Mouse (Mus musculus) limb, embryonic 13.5 days (tissue): ENCODE data around the gene Traf3. TPM values are rescaled to one million over a fixed set of nuclear protein-coding genes. Genes with fewer than 3 reads are reported as not detected.
A peak's percentile ranks its signal among the peaks of the same experiment; 100 is the strongest.

Experiments used
- ATAC-seq: fragments of 200-750 bp; cut with Nextera tagmentation; 2 replicates; pipeline ENCODE4 v1.8.0; 2017; ENCODE audit warnings: low read depth, moderate number of reproducible peaks, moderate TSS enrichment; ENCODE audit not compliant: low FRiP score
- H3K27ac ChIP-seq: fragments of 300-500 bp; sonication (generic); 2 replicates; pipeline ENCODE4 v1.5.1; 2015; ENCODE audit warnings: inconsistent platforms, mild to moderate bottlenecking, moderate library complexity
- H3K27me3 ChIP-seq: fragments of 300-500 bp; sonication (generic); 2 replicates; pipeline ENCODE4 v1.6.1; 2015; ENCODE audit warnings: mild to moderate bottlenecking, inconsistent platforms
- H3K36me3 ChIP-seq: fragments of 300-500 bp; sonication (generic); 2 replicates; pipeline ENCODE4 v1.6.1; 2015; ENCODE audit warnings: inconsistent platforms, mild to moderate bottlenecking, moderate library complexity
- H3K4me1 ChIP-seq: fragments of 300-500 bp; sonication (generic); 2 replicates; pipeline ENCODE4 v1.6.1; 2015; ENCODE audit warnings: inconsistent platforms
- H3K4me2 ChIP-seq: fragments of 300-500 bp; sonication (generic); replicated peaks from 2 replicates; pipeline ENCODE4 v1.6.1; 2015; ENCODE audit warnings: inconsistent platforms, mild to moderate bottlenecking, moderate library complexity
- H3K4me3 ChIP-seq: fragments of 300-500 bp; sonication (generic); 2 replicates; pipeline ENCODE4 v1.5.1; 2015; ENCODE audit warnings: moderate library complexity, mild to moderate bottlenecking, inconsistent platforms
- H3K9ac ChIP-seq: fragments of 300-500 bp; sonication (generic); 2 replicates; pipeline ENCODE4 v1.6.1; 2015; ENCODE audit warnings: mild to moderate bottlenecking, inconsistent platforms
- H3K9me3 ChIP-seq: fragments of 300-500 bp; sonication (generic); 2 replicates; pipeline ENCODE4 v1.6.1; 2016; ENCODE audit warnings: inconsistent platforms
- WGBS: fragments of 180-500 bp; shearing (Covaris S2); methylation state at CpG from one replicate; pipeline ENCODE4 v1.1.7; 2015; 5-methylcytosine and 5-hydroxymethylcytosine counted together
- polyA plus RNA-seq: library from polyadenylated mRNA; unstranded; fragments of >200 nt; fragmentation: Nextera tagmentation; extraction: Ambion mirVana; gene quantifications from 2 replicates; pipeline ENCODE4 v1.2.1, GENCODE M21; 2015

The Traf3 gene
- polyA plus RNA-seq, 1 experiment from 2014 or later, result 11.2 TPM

GRCm38 (mm10) chr12:111242346-111242745, 76.2 kb downstream of the Traf3 start:
- H3K27ac ChIP-seq, result no peak overlapping the region
- H3K9ac ChIP-seq, result no peak overlapping the region
- H3K4me2 ChIP-seq, result no peak overlapping the region
- H3K36me3 ChIP-seq, result peaks cover 78% of the 10 kb centered on the region
- peaks cover 22% of the 10 kb centered on the region for H3K4me1 ChIP-seq
- no peaks in the 10 kb centered on the region for H3K27me3 ChIP-seq
- no peaks in the 10 kb centered on the region for H3K9me3 ChIP-seq
- ATAC-seq, result no peak
- H3K4me3 ChIP-seq, result no peak overlapping the region
- WGBS, result 89% methylated on average over 5 of the region's 5 CpGs

- no peak for ATAC-seq
- Histone ChIP-seq H3K27ac (no peak overlapping the region), H3K9ac (no peak overlapping the region), H3K4me2 (no peak overlapping the region), H3K9me3 (no peaks in the 10 kb centered on the region), H3K27me3 (no peaks in the 10 kb centered on the region), H3K4me1 (peaks cover 14% of the 10 kb centered on the region), H3K36me3 (peaks cover 78% of the 10 kb centered on the region), H3K4me3 (no peak overlapping the region)
- 91% methylated on average over 12 of the region's 12 CpGs for WGBS
These were observed 77.6 kb downstream of the Traf3 start for GRCm38 (mm10) chr12:111243733-111244132.

DNA sequence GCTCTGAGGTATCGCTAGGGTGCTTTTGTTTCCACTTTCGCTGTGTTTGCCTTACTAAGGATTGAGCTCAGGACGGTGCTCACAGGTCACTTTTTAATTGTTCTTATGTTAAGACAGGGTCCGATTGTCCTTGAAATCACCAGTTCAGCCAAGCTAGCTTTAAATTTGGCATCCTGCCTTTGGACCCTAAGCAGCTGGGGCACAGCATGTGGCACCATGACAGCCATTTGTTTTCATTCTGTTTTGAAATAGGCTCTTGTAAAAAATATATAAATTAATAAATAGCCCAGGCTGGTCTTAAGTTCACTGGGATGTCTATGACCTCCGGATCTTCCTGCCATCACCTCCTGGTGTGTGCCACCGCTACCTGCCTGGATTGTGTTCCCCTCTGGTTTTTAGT, 78.9 kb downstream of the Traf3 start:
- Histone ChIP-seq H3K4me1 (peaks cover 10% of the 10 kb centered on the region), H3K4me2 (no peak overlapping the region), H3K4me3 (no peak overlapping the region), H3K9ac (no peak overlapping the region), H3K27me3 (no peaks in the 10 kb centered on the region), H3K9me3 (no peaks in the 10 kb centered on the region), H3K36me3 (peaks cover 83% of the 10 kb centered on the region), H3K27ac (no peak overlapping the region)
- ATAC-seq, result no peak
- 86% methylated on average over 6 of the region's 6 CpGs for WGBS

DNA sequence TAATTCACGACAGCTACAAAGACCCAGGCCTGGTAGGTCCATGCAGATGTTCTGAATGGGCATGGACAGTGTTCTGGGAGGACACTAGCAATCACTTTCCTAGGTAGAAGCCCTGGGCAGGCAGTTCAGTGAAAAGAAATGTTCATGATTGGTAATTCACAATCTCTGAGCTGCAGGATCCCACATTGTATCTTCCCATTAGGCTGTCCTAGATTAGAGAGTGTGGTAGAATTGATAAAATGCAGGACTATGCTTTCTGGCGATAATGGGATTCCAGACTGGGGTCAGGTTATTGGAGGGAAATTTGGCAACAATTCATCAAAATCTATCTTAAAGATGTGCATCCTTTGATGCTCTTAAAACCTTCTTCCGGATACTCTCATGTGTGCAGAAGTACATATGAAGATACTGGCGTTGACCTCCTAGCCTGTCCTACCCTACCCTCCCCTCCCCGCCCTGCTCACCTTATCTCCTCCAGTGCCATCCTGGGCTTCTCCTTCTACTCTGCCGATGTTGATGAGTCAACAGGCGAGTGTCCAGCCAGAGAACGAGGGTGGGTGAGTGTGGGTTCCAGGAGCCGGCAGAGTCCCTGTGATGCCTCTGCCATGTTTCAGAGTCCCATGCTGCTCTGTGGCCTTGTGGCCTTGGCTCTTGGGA, 80.8 kb downstream of the Traf3 start:
- WGBS, result 95% methylated on average over 9 of the region's 9 CpGs
- Histone ChIP-seq H3K9ac (no peak overlapping the region), H3K36me3 (peaks cover 76% of the 10 kb centered on the region), H3K27ac (no peak overlapping the region), H3K27me3 (no peaks in the 10 kb centered on the region), H3K4me2 (no peak overlapping the region), H3K9me3 (no peaks in the 10 kb centered on the region), H3K4me1 (peaks cover 7% of the 10 kb centered on the region; the same call in 1 of the 2 replicates), H3K4me3 (no peak overlapping the region)
- no peak for ATAC-seq

DNA sequence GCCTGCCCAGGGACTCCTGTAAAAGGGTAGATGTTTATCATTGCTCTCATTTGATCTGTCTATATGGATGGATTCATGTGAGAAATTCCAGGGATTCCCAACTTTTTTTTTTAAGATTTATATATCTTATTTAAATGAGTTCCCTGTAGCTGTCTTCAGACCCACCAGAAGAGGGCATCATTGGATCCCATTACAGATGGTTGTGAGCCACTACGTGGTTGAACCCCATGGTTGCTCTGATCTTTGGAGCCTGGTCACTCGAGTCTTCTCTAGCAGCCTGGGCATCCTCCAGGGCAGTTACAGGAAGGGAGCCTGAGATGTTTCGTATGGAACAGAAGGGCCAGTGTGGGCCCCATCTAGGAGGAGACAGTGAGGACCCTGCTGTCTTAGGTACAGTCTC, 82.9 kb downstream of the Traf3 start:
- no peak for ATAC-seq
- no peak overlapping the region for H3K4me2 ChIP-seq

DNA sequence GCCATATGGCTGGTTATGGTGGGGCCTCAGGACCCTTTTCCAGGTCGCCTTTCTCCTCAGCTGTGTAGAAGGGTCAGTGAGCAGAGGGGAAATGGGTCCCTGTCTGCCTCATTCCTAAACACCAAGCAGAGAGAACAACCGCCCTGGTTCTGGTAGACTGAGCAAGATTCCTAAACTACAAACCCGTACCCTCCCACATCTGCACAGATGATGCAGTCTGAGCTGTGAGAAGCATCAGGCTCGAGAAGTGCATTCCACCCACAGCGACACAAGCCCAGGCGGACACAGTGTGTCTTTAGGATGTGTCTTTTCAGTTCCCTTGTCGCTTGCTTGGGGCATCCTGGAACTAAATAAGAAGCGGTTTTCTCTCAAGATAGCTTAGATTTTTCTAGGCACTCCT, 83.9 kb downstream of the Traf3 start:
- Histone ChIP-seq H3K9ac (no peak overlapping the region), H3K4me1 (no peaks in the 10 kb centered on the region; the same call in 1 of the 2 replicates), H3K27me3 (no peaks in the 10 kb centered on the region), H3K36me3 (peaks cover 54% of the 10 kb centered on the region), H3K4me3 (no peak overlapping the region), H3K27ac (no peak overlapping the region), H3K9me3 (no peaks in the 10 kb centered on the region), H3K4me2 (no peak overlapping the region)
- 84% methylated on average over 8 of the region's 8 CpGs for WGBS
- no peak for ATAC-seq

More for the DNA sequence above, 82.9 kb downstream of the Traf3 start:
- 62% methylated on average over 3 of the region's 3 CpGs for WGBS
- Histone ChIP-seq H3K9me3 (no peaks in the 10 kb centered on the region), H3K27me3 (no peaks in the 10 kb centered on the region), H3K27ac (no peak overlapping the region), H3K9ac (no peak overlapping the region; the same call in 1 of the 2 replicates), H3K36me3 (peaks cover 62% of the 10 kb centered on the region), H3K4me3 (no peak overlapping the region), H3K4me1 (peaks cover 7% of the 10 kb centered on the region; the same call in 1 of the 2 replicates)

GRCm38 (mm10) chr12:111251227-111251626, 85.1 kb downstream of the Traf3 start:
- no peaks in the 10 kb centered on the region for H3K9me3 ChIP-seq
- WGBS, result 68% methylated on average over 9 of the region's 9 CpGs
- H3K9ac ChIP-seq, result no peak overlapping the region
- no peak overlapping the region for H3K4me2 ChIP-seq
- H3K4me1 ChIP-seq, result no peaks in the 10 kb centered on the region; the same call in 1 of the 2 replicates
- H3K4me3 ChIP-seq, result no peak overlapping the region
- H3K27ac ChIP-seq, result no peak overlapping the region
- H3K27me3 ChIP-seq, result no peaks in the 10 kb centered on the region
- H3K36me3 ChIP-seq, result peaks cover 54% of the 10 kb centered on the region
- ATAC-seq, result no peak

DNA sequence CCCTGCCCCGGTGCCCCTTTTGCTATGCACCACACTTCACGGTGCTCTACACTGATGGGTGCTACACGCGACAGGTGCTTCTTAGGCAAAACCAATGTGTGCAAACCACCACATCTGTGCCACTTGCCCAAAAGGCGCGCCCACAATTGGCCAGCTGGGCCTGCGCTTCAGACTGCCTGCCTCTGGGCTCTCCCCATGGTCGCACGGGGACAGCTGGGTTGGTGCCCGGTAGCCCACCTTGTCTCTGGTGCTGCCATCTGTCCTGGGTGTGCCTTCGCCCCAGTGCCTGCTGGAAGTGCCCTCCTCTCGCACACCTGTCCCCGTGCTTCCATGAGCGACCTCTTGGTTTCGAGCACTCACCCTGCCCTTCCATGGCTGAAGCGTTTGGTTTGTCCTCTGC, 97.5 kb downstream of the Traf3 start:
- Histone ChIP-seq H3K9ac (no peak overlapping the region), H3K4me3 (no peak overlapping the region), H3K4me2 (no peak overlapping the region), H3K27ac (no peak overlapping the region), H3K27me3 (peaks cover 3% of the 10 kb centered on the region; the same call in 1 of the 2 replicates), H3K4me1 (no peaks in the 10 kb centered on the region), H3K36me3 (peaks cover 62% of the 10 kb centered on the region), H3K9me3 (no peaks in the 10 kb centered on the region)
- 93% methylated on average over 16 of the region's 16 CpGs for WGBS
- ATAC-seq, result no peak

GRCm38 (mm10) chr12:111265212-111265611, 99.0 kb downstream of the Traf3 start:
- H3K27ac ChIP-seq, result no peak overlapping the region
- WGBS, result 70% methylated on average over 5 of the region's 5 CpGs
- no peak for ATAC-seq
- H3K4me1 ChIP-seq, result no peaks in the 10 kb centered on the region
- no peak overlapping the region for H3K4me3 ChIP-seq
- H3K9me3 ChIP-seq, result no peaks in the 10 kb centered on the region
- no peak overlapping the region for H3K9ac ChIP-seq
- H3K4me2 ChIP-seq, result no peak overlapping the region
- H3K36me3 ChIP-seq, result peaks cover 47% of the 10 kb centered on the region
- H3K27me3 ChIP-seq, result peaks cover 19% of the 10 kb centered on the region

DNA sequence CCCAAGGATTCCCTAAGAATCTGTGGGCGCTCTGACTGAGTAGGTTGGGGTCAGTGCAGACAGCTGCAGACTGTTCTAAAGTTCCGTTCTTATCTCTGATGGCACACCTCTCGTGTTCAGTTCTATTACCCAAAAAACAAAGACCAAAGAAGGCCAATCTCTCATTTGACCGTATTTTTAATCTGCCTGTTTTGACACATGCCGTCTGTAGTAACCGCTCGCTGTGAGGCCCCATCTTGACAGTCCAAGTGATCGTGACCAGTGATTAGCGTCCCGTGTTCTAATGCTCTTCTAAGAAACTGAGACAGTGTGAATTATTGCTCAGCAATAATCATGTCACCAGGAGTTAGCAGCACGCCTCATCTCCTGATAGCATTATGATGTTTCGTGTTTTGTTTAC, 100.4 kb downstream of the Traf3 start:
- H3K4me2 ChIP-seq, result no peak overlapping the region
- no peaks in the 10 kb centered on the region for H3K9me3 ChIP-seq
- 86% methylated on average over 12 of the region's 12 CpGs for WGBS
- H3K36me3 ChIP-seq, result peaks cover 34% of the 10 kb centered on the region
- H3K27me3 ChIP-seq, result peaks cover 32% of the 10 kb centered on the region
- no peak overlapping the region for H3K27ac ChIP-seq
- no peak for ATAC-seq
- no peak overlapping the region for H3K9ac ChIP-seq
- no peak overlapping the region for H3K4me3 ChIP-seq
- peaks cover 8% of the 10 kb centered on the region for H3K4me1 ChIP-seq

DNA sequence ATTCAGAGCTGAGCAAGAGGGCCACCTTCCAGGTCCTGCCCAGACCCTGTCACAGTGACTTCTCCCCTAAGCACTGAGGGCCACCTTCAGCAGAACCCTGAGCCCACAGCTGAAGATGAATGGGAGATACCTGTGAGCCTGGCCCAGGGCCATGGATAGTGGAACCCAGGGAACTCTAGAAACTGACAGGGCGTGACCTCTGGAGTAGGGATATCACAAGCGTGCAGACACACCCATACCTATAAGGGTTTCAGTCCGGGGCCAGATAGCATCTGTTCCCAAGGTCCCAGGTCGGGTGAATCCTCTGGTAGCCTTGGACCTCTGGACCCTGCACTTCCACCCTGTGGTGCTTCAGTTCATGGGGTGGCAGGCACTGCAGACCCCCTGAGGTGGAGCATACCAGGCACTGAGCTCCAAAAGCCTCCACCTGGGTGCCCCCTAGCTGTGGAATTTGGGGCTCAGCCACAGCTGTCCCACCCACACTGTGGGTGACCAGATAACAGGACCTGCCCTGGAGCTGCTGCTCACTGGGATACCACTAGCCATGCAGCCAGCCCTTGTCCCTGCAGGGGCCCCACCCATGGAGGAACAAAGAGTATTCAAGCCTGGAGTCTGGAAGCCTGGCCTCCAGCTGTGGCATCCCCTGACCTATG, 101.6 kb downstream of the Traf3 start:
- 77% methylated on average over 4 of the region's 4 CpGs for WGBS
- no peak overlapping the region for H3K4me3 ChIP-seq
- ATAC-seq, result no peak
- H3K27ac ChIP-seq, result no peak overlapping the region
- no peak overlapping the region for H3K9ac ChIP-seq
- no peaks in the 10 kb centered on the region for H3K9me3 ChIP-seq
- peaks cover 44% of the 10 kb centered on the region for H3K27me3 ChIP-seq
- no peak overlapping the region for H3K4me2 ChIP-seq
- H3K4me1 ChIP-seq, result peaks cover 11% of the 10 kb centered on the region
- peaks cover 25% of the 10 kb centered on the region for H3K36me3 ChIP-seq

DNA sequence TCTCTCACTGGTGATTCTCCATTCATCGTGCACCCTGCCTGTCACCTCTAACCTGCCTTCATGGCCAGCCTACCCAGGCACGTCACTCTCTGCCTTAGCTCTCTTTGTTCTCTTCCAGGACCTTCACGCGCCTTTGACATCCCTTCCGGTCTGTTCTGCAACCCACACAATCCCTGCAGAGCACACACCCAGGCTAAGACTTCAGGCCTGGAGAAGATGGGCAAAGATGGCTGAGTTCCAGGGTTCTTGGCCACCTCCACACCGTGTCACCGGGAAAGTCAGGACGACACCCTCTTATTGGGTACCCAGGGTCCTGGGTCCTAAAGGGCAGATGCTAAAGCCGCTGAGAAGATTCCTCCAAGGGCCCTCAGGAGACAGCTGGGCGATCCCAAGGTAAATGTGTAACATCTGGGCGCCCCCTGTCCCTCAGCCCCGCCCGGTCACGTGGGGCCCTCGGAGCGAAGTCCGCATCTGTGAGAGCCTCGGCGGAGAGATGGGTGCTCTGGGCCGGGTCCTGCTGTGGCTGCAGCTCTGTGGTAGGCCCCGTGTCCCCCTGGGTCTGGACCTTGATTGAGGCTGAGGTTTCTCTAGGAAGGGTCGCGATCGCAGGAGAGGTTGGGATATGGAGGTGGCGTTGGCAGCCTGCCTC, 104.6 kb downstream of the Traf3 start, which contains the start of gene Amn:
Amn (plus strand) TSS at position 467 of the 649 bp plus-strand sequence.
- no peak within 1 kb of the TSS for H3K9ac ChIP-seq
- ATAC-seq, result no peak
- H3K36me3 ChIP-seq, result 0 out of 2 replicates have a peak, but pooled peaks cover 6% of the 10 kb centered on the region
- H3K9me3 ChIP-seq, result no peaks in the 10 kb centered on the region
- H3K4me3 ChIP-seq, result peak within 1 kb of the TSS; percentile 24
- H3K27me3 ChIP-seq, result peaks cover 74% of the 10 kb centered on the region
- 33% methylated on average over 25 of the region's 25 CpGs for WGBS
- peak within 1 kb of the TSS; percentile 42 for H3K4me2 ChIP-seq
- H3K27ac ChIP-seq, result no peak within 1 kb of the TSS
- peaks cover 32% of the 10 kb centered on the region for H3K4me1 ChIP-seq
